Mouse (Mus musculus) adrenal gland, adult 10 weeks (tissue): Measurements from ENCODE around the gene 1500009C09Rik. TPM values are rescaled to one million over a fixed set of nuclear protein-coding genes. Genes with fewer than 3 reads are reported as not detected.

Experiments used
- polyA plus RNA-seq: library from polyadenylated mRNA; stranded (reverse); fragments of 350-450 nt; fragmentation: Illumina TruSeq; extraction: RNeasy Lipid Tissue Mini Kit (QIAGEN cat#74804); gene quantifications from one replicate; pipeline ENCODE4 v1.2.3, GENCODE M21; 2014; ENCODE audit warnings: low read depth, low replicate concordance

1500009C09Rik gene
- not detected for polyA plus RNA-seq

GRCm38 (mm10) chr15:82252097-82252496 lies at the start of gene 1500009C09Rik:
Gene 1500009C09Rik, plus strand, starts transcription at chr15:82252397.

GRCm38 (mm10) chr15:82212752-82213063 lies 39.5 kb upstream of the 1500009C09Rik start, which contains the start of gene Shisa8:
Gene Shisa8, minus strand, starts transcription at chr15:82212815.

GRCm38 (mm10) chr15:82223657-82224601 lies 28.3 kb upstream of the 1500009C09Rik start, which contains the start of gene Tnfrsf13c:
Gene Tnfrsf13c, minus strand, starts transcription at chr15:82224369.

GRCm38 (mm10) chr15:82244115-82244804 lies 7.9 kb upstream of the 1500009C09Rik start, which contains the start of gene Cenpm:
Gene Cenpm, minus strand, starts transcription at chr15:82244748.

GRCm38 (mm10) chr15:82274593-82274926 lies 22.4 kb downstream of the 1500009C09Rik start, which contains the start of gene Sept3:
Gene Sept3, plus strand, starts transcription at chr15:82274893.

DNA sequence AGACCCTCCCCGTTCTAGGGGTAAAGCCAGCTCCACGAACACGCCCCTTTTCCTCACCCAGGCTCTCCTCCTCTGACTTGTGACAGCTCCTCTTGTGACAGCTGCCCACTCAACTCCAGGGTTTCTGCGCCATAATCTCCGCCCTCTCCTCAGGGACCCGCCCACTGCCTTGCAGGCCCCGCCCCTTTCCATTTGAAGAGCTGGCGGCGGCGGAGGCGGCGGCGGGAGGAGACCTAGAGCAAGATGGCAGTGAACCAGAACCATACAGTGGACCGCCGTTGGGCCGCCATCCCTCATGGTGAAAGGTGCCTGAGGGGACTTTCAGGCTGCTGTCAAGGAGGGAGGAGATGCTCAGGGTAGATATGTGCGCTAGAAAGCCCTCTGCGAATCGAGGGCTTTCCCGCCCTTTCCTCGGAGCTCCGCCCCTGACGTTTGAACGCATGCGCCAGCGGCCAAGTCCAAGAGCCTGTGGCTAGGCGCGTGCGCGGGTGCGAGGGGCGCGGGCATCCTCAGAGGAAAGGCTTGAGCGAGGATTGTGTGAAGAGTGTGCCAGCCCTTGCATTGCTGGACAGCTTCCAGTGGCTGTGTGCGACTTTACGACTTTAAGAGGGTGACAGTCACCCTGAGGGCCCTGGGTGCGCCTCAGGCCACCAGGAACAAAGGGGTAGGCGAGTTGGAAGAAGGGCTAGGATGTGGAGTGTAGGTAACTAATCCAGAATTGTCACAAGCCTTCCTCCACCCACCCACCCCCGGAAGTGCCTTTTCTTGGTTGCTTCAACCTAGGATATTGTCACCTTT lies 46.8 kb downstream of the 1500009C09Rik start, which contains the start of gene Wbp2nl:
Gene Wbp2nl (plus strand): TSS at position 191 of the 798 bp plus-strand sequence.

Other genes starting within 250 kb of the 1500009C09Rik start
- gene Desi1, start 218.5 kb upstream of the 1500009C09Rik start, polyA plus RNA-seq, result 43.8 TPM
- 480 TPM for gene Snu13, start 204.8 kb upstream of the 1500009C09Rik start, polyA plus RNA-seq
- gene 4930407I10Rik, start 193.2 kb upstream of the 1500009C09Rik start, polyA plus RNA-seq, result not detected
- not detected for gene Mei1, start 182.4 kb upstream of the 1500009C09Rik start, polyA plus RNA-seq
- 1.9 TPM for gene Ccdc134, start 124.5 kb upstream of the 1500009C09Rik start, polyA plus RNA-seq
- 14.1 TPM for gene Srebf2, start 105.2 kb upstream of the 1500009C09Rik start, polyA plus RNA-seq
- not detected for gene Shisa8, start 39.6 kb upstream of the 1500009C09Rik start, polyA plus RNA-seq
- not detected for gene Tnfrsf13c, start 28.0 kb upstream of the 1500009C09Rik start, polyA plus RNA-seq
- not detected for gene Cenpm, start 7.6 kb upstream of the 1500009C09Rik start, polyA plus RNA-seq
- 2.0 TPM for gene Sept3, start 22.5 kb downstream of the 1500009C09Rik start, polyA plus RNA-seq
- gene Wbp2nl, start 46.6 kb downstream of the 1500009C09Rik start, polyA plus RNA-seq, result not detected
- 15.0 TPM for gene Naga, start 86.5 kb downstream of the 1500009C09Rik start, polyA plus RNA-seq
- gene Pheta2, start 86.5 kb downstream of the 1500009C09Rik start, polyA plus RNA-seq, result not detected
- 42.5 TPM for gene Smdt1, start 86.6 kb downstream of the 1500009C09Rik start, polyA plus RNA-seq
- gene Ndufa6, start 101.9 kb downstream of the 1500009C09Rik start, polyA plus RNA-seq, result 353 TPM
- 18.1 TPM for gene Cyp2d22, start 127.9 kb downstream of the 1500009C09Rik start, polyA plus RNA-seq
- gene Cyp2d11, start 141.6 kb downstream of the 1500009C09Rik start, polyA plus RNA-seq, result not detected
- not detected for gene Cyp2d10, start 154.8 kb downstream of the 1500009C09Rik start, polyA plus RNA-seq
- not detected for gene Cyp2d9, start 181.0 kb downstream of the 1500009C09Rik start, polyA plus RNA-seq